Mouse (Mus musculus) forebrain, embryonic 13.5 days (tissue): ENCODE measurements around the gene Gapdh. TPM values are rescaled to one million over a fixed set of nuclear protein-coding genes. Genes with fewer than 3 reads are reported as not detected.
A peak's percentile ranks its signal among the peaks of the same experiment; 100 is the strongest.

Source experiments
- ATAC-seq: fragments of 200-750 bp; cut with Nextera tagmentation; 2 replicates; pipeline ENCODE4 v1.8.0; 2017
- H3K27ac ChIP-seq: fragments of 300-500 bp; sonication (generic); 2 replicates; pipeline ENCODE4 v1.5.1; 2015; ENCODE audit warnings: inconsistent platforms, mild to moderate bottlenecking, moderate library complexity
- H3K27me3 ChIP-seq: fragments of 300-500 bp; sonication (generic); 2 replicates; pipeline ENCODE4 v1.6.1; 2015; ENCODE audit warnings: mild to moderate bottlenecking, inconsistent platforms
- H3K36me3 ChIP-seq: fragments of 300-500 bp; sonication (generic); 2 replicates; pipeline ENCODE4 v1.6.1; 2015; ENCODE audit warnings: mild to moderate bottlenecking, inconsistent platforms; ENCODE audit not compliant: poor library complexity, severe bottlenecking
- H3K4me1 ChIP-seq: fragments of 300-500 bp; sonication (generic); 2 replicates; pipeline ENCODE4 v1.6.1; 2015; ENCODE audit warnings: inconsistent platforms
- H3K4me2 ChIP-seq: fragments of 300-500 bp; sonication (generic); 2 replicates; pipeline ENCODE4 v1.6.1; 2015; ENCODE audit warnings: inconsistent platforms, mild to moderate bottlenecking, moderate library complexity
- H3K4me3 ChIP-seq: fragments of 300-500 bp; sonication (generic); 2 replicates; pipeline ENCODE4 v1.5.1; 2015; ENCODE audit warnings: mild to moderate bottlenecking, inconsistent platforms
- H3K9ac ChIP-seq: fragments of 300-500 bp; sonication (generic); 2 replicates; pipeline ENCODE4 v1.6.1; 2015; ENCODE audit warnings: mild to moderate bottlenecking, inconsistent platforms
- H3K9me3 ChIP-seq: fragments of 300-500 bp; sonication (generic); replicated peaks from 2 replicates; pipeline ENCODE4 v1.6.1; 2016; ENCODE audit warnings: inconsistent platforms
- WGBS: fragments of 180-500 bp; shearing (Covaris S2); methylation state at CpG from one replicate; pipeline ENCODE4 v1.1.7; 2015; 5-methylcytosine and 5-hydroxymethylcytosine counted together
- polyA plus RNA-seq: library from polyadenylated mRNA; unstranded; fragments of >200 nt; fragmentation: Nextera tagmentation; extraction: Ambion mirVana; gene quantifications from 2 replicates; pipeline ENCODE4 v1.2.1, GENCODE M21; 2015

The Gapdh gene
- polyA plus RNA-seq, 1 experiment from 2014 or later: 2,008 TPM

DNA sequence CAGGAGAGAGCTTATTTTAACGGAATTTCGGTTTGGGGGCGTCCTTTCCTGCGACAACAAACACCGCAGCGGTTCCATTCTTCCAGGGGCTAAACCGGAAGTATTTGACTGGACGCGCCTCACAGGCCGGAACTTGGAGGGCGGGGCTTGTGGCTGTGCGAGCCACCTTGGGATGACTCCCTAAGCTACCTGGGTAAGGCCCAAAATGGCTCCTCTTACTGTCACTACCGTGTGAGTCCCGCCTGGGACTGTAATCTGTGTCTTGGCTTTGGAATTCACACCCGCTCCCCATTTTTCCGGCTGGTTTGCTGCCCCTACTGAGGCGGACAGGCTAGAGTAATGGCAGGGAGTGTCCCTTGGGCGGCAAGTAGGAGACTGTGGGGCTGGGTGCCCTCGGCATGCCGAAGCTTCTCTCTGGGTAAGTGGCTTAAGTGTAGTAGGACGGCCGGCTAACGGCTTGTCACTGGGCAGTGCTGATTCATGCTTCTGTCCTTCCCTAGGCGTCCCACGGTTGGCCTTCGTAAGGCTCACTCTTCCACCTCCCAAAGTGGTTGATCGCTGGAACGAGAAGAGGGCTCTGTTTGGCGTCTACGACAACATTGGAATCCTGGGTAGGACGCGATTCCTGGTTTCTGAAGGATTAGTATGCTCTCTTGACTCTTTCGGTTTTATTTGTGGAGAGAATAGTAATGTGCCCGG is 25.9 kb upstream of the Gapdh start:
- H3K36me3 ChIP-seq: peaks cover 56% of the 10 kb centered on the region
- under 1% methylated on average over 34 of the region's 34 CpGs for WGBS

DNA sequence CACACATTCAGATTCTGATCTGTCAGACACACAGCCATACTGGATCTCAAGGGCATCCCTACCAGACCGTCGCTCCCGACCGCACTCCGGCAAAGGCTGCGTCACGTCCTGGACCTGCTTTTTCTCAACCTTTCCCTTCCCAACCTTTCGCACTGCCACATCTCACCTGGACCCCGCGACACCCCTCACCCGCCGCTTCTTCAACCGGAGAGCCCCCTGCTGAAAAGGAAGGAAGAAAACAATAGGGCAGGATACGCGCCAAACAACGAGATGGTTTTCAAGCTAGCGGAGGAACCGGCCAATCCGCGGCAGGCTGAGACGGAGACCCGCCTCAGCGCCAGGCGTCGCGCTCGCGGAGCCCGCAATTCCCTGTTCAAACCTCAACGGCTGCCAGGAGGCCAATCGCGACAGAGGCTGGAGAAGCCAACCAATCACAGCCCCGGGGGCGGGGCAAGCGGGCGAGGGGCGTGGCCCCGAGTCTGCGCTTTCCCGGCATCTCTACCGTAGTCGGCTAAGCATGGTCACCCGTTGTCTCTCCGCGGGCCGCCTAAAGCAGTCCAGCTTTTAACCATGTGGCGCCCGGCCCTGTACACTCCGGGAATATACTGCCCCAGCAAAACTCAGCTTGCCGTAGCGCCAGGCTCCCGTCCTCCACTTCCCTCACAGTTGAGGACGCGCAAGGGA is 25.2 kb upstream of the Gapdh start, which contains the start of the genes Ncapd2 and Mrpl51:
Ncapd2 (minus strand) TSS at position 370 of the 684 bp plus-strand sequence.
Mrpl51 (plus strand) TSS at position 470 of the 684 bp plus-strand sequence.
- peak within 1 kb of the TSS; percentile 71 for H3K4me3 ChIP-seq
- H3K9me3 ChIP-seq: no peaks in the 10 kb centered on the region
- under 1% methylated on average over 54 of the region's 54 CpGs for WGBS
- H3K27ac ChIP-seq: peak within 1 kb of the TSS; percentile 99
- peak; percentile 97 for ATAC-seq
- H3K27me3 ChIP-seq: no peaks in the 10 kb centered on the region
- peak within 1 kb of the TSS; percentile 92 for H3K4me2 ChIP-seq
- H3K36me3 ChIP-seq: peaks cover 57% of the 10 kb centered on the region
- peak within 1 kb of the TSS; percentile 84 for H3K9ac ChIP-seq
- peaks cover 28% of the 10 kb centered on the region for H3K4me1 ChIP-seq

More for the DNA sequence above, 25.9 kb upstream of the Gapdh start:
- no peaks in the 10 kb centered on the region for H3K27me3 ChIP-seq
- peak overlapping the region; percentile 92 for H3K4me2 ChIP-seq
- peak overlapping the region; percentile 84 for H3K9ac ChIP-seq
- peak; percentile 94 for ATAC-seq
- peak overlapping the region; percentile 71 for H3K4me3 ChIP-seq
- peak overlapping the region; percentile 99 for H3K27ac ChIP-seq
- H3K4me1 ChIP-seq: peaks cover 28% of the 10 kb centered on the region
- H3K9me3 ChIP-seq: no peaks in the 10 kb centered on the region

DNA sequence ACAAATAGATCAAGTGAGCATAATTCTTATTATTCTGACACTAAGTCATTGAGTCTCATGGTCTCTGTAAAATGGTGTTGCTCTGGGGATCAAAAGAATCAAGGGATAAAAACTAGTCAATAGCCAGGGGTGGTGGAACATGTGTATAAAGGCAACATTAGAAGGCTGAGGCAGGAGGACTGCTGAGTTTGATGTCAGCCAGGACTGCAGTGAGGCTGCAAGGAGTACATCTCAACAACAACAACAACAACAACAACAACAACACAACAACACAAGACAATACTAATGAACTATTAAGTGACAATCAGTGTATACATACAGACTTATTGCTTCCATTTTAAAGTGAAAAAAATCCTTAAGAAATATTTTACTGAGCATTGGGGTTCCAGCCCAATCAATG is 24.5 kb upstream of the Gapdh start:
- H3K27ac ChIP-seq: peak overlapping the region; percentile 99; the same call in 1 of the 2 replicates
- H3K27me3 ChIP-seq: no peaks in the 10 kb centered on the region
- peaks cover 60% of the 10 kb centered on the region for H3K36me3 ChIP-seq
- ATAC-seq: no peak
- peak overlapping the region; percentile 71 for H3K4me3 ChIP-seq
- peak overlapping the region; percentile 92 for H3K4me2 ChIP-seq
- H3K9ac ChIP-seq: peak overlapping the region; percentile 84
- H3K9me3 ChIP-seq: no peaks in the 10 kb centered on the region
- peaks cover 28% of the 10 kb centered on the region for H3K4me1 ChIP-seq

DNA sequence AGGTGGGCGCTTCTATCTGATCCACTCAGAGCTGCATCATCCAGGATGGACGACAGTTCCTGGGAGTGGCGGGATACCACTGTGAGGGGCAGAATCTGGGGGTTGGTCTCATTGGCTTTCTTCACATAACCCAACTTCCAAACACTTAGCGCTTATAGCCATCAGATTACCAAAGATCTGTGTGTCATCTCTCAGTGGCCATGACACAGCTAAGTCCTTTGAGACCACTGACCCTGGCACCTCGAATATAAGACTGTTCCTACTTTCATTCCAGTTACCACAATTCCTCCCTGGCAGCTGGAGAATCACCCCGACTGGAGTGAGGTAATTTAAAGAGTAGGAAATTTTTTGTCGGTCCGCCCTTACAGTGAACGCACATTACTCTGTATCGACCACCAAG is 19.9 kb upstream of the Gapdh start:
- 97% methylated on average over 10 of the region's 10 CpGs for WGBS
- H3K4me3 ChIP-seq: no peak overlapping the region
- no peak overlapping the region for H3K4me2 ChIP-seq
- no peak overlapping the region for H3K9ac ChIP-seq
- H3K27ac ChIP-seq: no peak overlapping the region
- no peak for ATAC-seq
- no peaks in the 10 kb centered on the region for H3K27me3 ChIP-seq
- H3K9me3 ChIP-seq: no peaks in the 10 kb centered on the region
- H3K4me1 ChIP-seq: peaks cover 16% of the 10 kb centered on the region
- peaks cover 81% of the 10 kb centered on the region for H3K36me3 ChIP-seq

DNA sequence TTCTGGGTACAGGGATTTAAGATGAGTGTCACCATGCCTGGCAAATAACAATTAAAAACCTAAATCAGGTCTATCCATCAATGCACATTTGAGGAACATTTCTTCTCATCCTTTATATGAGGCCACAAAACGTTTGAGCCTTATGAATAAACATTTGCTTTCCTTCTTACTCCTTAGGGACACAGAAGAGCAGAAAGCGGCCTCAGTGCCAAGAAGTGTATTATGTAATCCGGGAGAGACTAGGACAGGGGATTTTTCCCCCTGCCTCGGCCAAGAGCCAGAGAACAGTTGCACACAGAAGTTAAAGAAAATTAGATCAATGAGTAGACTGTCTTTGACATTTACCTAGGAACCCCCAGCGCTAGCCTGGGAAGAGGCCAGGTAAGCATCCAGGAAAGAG is 15.9 kb upstream of the Gapdh start:
- H3K27ac ChIP-seq: no peak overlapping the region
- no peak overlapping the region for H3K9ac ChIP-seq
- 86% methylated on average over 5 of the region's 5 CpGs for WGBS
- no peak overlapping the region for H3K4me3 ChIP-seq
- ATAC-seq: no peak
- H3K27me3 ChIP-seq: no peaks in the 10 kb centered on the region
- H3K9me3 ChIP-seq: no peaks in the 10 kb centered on the region
- H3K36me3 ChIP-seq: peaks cover 99% of the 10 kb centered on the region
- H3K4me1 ChIP-seq: no peaks in the 10 kb centered on the region
- H3K4me2 ChIP-seq: no peak overlapping the region

DNA sequence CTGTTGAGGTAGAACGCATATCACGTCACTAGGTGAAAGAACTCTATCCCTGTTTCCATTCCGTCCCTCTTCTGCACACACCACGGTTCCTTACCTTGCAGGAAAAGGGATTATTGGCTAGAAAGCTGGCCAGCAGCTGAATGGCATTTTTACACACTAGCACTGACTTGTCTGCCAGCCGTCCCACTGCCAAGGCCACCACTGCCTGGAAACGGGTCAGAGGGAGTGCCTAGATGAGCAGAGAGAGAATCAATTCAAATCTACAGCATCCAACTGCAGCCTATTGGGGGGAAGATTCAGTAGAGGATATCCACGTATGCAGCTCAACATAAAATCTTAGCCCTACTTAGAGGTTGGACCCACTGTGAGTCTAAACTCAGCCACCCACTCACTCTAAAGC is 13.3 kb upstream of the Gapdh start:
- Histone ChIP-seq H3K27me3 (no peaks in the 10 kb centered on the region), H3K27ac (no peak overlapping the region), H3K4me3 (no peak overlapping the region), H3K4me2 (no peak overlapping the region), H3K4me1 (no peaks in the 10 kb centered on the region), H3K9me3 (no peaks in the 10 kb centered on the region), H3K9ac (no peak overlapping the region), H3K36me3 (peaks cover 99% of the 10 kb centered on the region)
- ATAC-seq: no peak
- 92% methylated on average over 7 of the region's 7 CpGs for WGBS

DNA sequence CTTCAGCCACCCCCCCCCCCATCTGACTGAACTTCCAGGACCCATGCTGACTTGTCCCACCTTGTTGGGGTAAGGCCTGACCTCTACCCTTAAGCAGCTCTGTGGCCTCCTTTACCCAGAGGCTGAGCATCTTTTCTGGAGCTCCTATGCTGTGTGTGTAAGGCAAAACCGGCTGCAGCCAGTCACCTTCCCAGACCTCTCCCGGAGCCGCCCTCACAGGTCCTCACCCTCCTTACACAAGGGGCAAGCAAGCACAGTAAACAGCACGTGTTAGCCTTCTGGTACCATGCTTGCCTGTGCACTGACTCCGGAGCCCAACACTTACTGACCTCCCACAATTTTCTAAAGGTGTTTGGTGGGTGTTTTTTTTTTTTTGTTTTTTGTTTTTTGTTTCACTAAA is 9.2 kb upstream of the Gapdh start:
- Histone ChIP-seq H3K4me1 (no peaks in the 10 kb centered on the region), H3K4me2 (no peak overlapping the region), H3K4me3 (no peak overlapping the region), H3K27ac (no peak overlapping the region), H3K9ac (no peak overlapping the region), H3K27me3 (no peaks in the 10 kb centered on the region), H3K9me3 (no peaks in the 10 kb centered on the region), H3K36me3 (peaks cover 100% of the 10 kb centered on the region)
- 93% methylated on average over 5 of the region's 5 CpGs for WGBS
- no peak for ATAC-seq

DNA sequence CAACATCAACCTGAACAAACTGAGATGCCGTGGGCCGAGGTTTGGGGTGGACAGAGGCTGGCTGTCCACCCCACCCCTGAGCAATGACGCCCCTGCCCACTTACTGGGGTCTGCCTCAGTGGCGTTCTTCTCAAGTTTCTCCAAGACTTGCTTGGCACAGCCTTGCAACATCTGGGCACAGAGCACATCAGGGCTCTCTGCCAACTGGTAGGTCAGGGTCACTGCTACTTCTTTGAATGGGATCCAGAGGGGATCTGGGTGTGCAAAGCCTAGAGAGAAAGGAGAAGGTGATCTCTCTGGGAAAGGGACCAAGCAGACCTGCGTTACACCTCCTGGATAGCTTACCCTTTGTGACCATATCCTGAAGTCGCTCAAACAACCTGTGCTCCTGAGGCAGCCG is 7.0 kb upstream of the Gapdh start:
- Histone ChIP-seq H3K36me3 (peaks cover 100% of the 10 kb centered on the region), H3K9ac (no peak overlapping the region), H3K4me3 (no peak overlapping the region), H3K27me3 (no peaks in the 10 kb centered on the region), H3K9me3 (no peaks in the 10 kb centered on the region), H3K4me1 (no peaks in the 10 kb centered on the region), H3K4me2 (no peak overlapping the region), H3K27ac (no peak overlapping the region)
- ATAC-seq: no peak
- WGBS: 93% methylated on average over 7 of the region's 7 CpGs

DNA sequence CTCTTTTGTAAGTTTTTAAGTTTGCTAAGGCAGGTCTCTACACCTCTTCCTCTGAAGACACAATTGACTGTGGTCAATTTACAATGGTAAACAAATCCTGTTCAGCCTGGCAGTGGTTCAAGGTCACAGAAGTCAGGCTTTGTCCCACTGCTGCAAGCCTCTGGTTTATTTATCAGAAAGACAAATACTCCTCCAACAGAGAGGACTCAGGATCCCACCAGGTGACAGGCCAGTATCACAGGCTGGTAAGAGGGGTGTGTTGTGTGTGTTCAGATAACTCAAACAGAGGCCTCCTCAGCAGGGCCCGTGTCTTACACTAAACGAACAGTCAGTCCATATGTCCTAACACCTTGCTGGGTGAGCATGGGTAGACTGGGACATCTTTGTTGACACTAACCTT is 6.2 kb upstream of the Gapdh start:
- no peak overlapping the region for H3K4me3 ChIP-seq
- H3K9ac ChIP-seq: no peak overlapping the region
- H3K9me3 ChIP-seq: no peaks in the 10 kb centered on the region
- no peak overlapping the region for H3K27ac ChIP-seq
- no peak for ATAC-seq
- peaks cover 6% of the 10 kb centered on the region for H3K4me1 ChIP-seq
- peaks cover 100% of the 10 kb centered on the region for H3K36me3 ChIP-seq
- 86% methylated on average over 2 of the region's 2 CpGs for WGBS
- no peak overlapping the region for H3K4me2 ChIP-seq
- no peaks in the 10 kb centered on the region for H3K27me3 ChIP-seq

DNA sequence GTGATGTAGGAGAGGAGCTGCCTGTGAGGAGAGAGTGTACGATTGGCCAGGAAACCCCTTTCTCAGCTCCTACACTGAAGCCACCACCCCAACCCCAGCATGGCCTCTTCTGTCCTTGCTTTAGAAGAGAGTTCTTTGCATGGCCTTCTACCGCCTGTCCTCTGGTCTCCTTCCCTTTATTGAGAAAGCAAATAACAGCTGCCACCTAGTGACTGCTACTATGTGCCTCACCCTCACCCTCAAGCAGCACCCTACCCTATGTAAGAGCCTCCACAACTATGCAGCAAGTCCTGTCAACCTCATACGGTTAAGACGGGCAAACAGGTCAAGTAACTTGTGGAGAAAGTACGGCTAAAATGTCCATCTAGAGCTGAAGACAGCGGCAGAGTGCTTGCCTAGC is 3.9 kb upstream of the Gapdh start:
- 81% methylated on average over 6 of the region's 6 CpGs for WGBS
- no peaks in the 10 kb centered on the region for H3K9me3 ChIP-seq
- H3K27me3 ChIP-seq: no peaks in the 10 kb centered on the region

DNA sequence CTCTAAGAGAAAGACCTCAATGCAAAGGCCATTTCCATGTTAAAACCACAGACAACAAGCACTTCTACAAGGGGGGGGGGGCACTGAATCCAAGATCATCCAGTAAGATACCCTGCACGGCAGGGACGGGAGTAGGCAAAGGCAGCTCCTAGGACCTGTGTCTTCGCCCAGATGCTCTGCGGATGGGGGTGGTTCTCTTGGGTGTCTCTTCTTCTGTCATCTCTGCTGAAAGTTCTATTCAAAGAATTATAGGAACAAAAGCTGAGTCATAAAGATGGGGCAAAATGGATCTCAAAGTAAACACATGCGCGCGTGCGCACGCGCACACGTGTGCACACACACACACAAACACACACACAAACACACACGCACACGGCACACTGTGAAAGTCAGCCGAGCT is 1.8 kb upstream of the Gapdh start:
- Histone ChIP-seq H3K27me3 (no peaks in the 10 kb centered on the region), H3K9me3 (no peaks in the 10 kb centered on the region), H3K4me1 (peaks cover 38% of the 10 kb centered on the region), H3K36me3 (peaks cover 72% of the 10 kb centered on the region), H3K27ac (no peak overlapping the region), H3K9ac (no peak overlapping the region), H3K4me3 (no peak overlapping the region), H3K4me2 (no peak overlapping the region)
- ATAC-seq: no peak
- 89% methylated on average over 14 of the region's 14 CpGs for WGBS

More for the DNA sequence above, 3.9 kb upstream of the Gapdh start:
- Histone ChIP-seq H3K4me1 (peaks cover 24% of the 10 kb centered on the region), H3K9ac (no peak overlapping the region), H3K4me3 (no peak overlapping the region), H3K27ac (no peak overlapping the region), H3K36me3 (peaks cover 82% of the 10 kb centered on the region), H3K4me2 (no peak overlapping the region)
- ATAC-seq: no peak

DNA sequence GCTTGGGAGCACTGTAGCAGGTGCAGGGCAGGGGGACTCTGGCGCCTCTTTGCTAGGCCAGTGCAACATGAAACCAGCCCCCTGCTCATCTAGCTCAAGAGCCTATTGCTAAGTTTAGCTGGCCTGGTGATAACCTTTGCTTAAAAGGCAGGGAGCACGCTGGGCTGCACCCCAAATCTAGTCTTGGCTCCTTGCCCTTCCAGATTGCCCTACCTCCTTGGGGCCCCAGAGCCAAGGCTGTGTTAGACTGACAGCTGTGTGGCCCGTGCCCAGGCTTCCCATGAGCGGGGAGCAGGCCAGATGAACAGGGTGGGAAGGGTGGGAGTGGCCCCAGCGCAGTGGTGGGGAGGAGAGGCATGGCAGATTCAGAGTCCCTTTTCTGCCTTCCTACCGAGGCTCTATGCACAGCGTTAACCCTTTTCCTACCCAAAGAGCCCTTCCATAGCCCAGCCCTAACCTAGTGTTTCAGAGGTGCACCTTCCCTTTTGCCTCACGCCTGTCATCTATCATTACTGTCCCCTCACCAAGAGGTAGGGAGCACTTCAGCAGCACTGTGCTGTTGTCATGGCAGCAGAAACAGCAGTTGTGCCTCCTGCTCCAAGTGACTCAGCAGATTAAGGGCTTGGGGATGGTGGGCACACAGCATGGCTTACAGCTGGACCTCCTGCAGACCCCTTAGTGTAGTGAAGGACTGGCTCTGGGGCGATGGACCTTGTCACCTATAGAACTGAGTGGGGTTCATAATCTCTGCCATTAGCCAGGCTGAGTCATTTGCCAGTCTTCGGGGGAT is 789 bp upstream of the Gapdh start:
- H3K36me3 ChIP-seq: peaks cover 72% of the 10 kb centered on the region
- no peak for ATAC-seq
- WGBS: 11% methylated on average over 10 of the region's 10 CpGs

More for the DNA sequence above, 789 bp upstream of the Gapdh start:
- Histone ChIP-seq H3K9me3 (no peaks in the 10 kb centered on the region), H3K4me3 (peak overlapping the region; percentile 96), H3K4me2 (peak overlapping the region; percentile 98), H3K27me3 (no peaks in the 10 kb centered on the region), H3K4me1 (peaks cover 45% of the 10 kb centered on the region), H3K9ac (peak overlapping the region; percentile 99), H3K27ac (peak overlapping the region; percentile 89)
